Mouse (Mus musculus) right cerebral cortex, postnatal 25 days (tissue): ENCODE results near the gene Taf12.
"Not testable (repeated sequence)": the region's sequence is repeated elsewhere in the genome, so short reads cannot be mapped to it uniquely, and the experiment has no call there.

Experiments used
- DNase-seq: peaks from one replicate; pipeline ENCODE4 v3.0.0; 2022

Taf12 gene

GRCm38 (mm10) chr4:132269740-132270560 is 4.2 kb upstream of the Taf12 start:
- peak; percentile 79 for DNase-seq

DNA sequence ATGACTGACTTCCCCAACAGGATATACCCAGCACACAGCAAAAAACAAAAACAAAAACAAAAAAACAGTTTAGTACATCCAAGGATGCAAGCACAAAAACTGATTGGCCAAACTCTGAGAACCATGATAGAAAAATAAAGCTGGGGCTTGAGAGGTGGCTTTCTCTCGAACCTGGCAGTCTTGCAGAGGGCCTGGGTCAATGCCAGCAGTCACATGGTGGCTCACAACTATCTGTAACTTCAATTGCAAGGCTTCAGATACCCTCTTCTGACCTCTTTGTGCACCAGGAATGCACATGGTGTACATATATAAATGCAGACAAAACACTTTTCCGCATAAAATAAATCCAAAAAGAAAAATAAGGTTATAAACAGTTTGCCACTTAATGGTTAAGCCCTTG is 1.0 kb upstream of the Taf12 start:
- no peak for DNase-seq

DNA sequence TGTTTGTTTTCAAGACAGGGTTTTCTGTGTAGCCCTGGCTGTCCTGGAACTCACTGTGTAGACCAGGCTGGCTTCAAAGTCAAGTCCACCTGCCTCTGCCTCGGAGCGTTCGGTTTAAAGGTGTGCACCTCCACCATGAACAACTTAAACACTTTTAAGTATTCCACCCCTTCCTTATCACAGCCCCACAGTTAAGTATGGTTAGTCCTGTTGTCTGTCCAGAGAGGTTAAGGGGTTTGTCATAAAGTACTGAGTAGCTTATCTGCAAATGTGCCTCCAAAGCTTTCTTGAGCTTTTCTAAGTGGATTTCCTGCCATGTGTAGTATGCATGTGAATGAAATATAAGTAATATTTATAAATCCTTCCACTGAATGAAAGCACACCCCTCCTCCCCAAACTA is 1.8 kb downstream of the Taf12 start:
- no peak for DNase-seq

- not testable (repeated sequence) for DNase-seq
These were observed 14.7 kb downstream of the Taf12 start for GRCm38 (mm10) chr4:132288840-132289239.

DNA sequence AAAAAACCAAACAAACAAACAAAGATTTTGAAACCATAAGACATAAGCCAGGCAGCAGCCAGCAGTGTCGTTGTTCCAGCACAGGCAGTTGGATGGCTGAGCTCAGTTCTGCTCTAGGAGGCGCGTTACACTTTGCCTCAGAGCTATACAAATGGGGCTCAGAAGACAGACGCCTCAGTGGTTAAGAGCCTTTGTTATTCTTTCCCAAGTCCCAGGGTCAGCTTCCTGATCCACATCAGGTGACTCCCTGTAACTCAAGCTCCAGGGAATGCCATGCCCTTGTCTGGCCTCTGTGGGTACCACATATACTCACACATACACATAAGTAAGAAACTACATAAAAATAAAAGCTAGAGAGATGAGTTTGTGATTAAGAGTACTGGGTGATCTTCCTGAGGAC is 16.9 kb downstream of the Taf12 start:
- no peak for DNase-seq

DNA sequence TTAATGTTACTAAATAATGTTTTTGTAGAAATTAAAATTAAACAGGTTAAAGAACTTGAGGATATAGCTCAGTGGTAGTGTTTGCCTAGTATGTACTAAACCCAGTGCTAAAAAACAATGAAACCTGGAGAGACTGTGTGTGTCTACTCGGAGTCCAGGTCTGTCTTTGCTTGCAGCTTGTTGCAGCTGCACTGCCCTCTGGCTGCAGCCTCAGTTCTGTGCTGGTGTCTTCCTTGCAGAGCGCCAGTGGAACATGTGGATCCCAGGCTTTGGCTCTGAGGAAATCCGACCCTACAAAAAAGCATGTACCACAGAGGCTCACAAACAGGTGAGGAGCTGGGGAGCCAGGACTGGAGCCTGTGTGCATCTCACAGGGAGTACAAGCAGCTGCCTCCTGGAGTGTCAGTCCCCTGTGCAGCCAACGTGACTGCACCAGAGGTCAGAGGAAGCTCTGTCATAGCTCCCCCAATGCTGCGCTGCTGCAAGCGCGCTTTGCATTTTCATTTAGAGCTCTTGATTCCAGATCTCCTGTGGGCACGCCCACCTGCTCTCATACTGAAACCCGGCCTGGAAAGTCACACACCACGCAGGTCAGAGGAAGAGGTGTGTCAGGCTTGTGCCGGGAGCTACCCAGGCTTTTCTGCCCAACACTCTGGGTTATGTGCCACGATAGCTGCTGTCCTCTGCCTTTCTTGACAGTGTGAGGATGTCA is 17.6 kb downstream of the Taf12 start:
- no peak for DNase-seq

GRCm38 (mm10) chr4:132292988-132293387 is 18.8 kb downstream of the Taf12 start:
- DNase-seq, result no peak

- DNase-seq, result no peak
These were observed 19.6 kb downstream of the Taf12 start for GRCm38 (mm10) chr4:132293682-132294240.

DNA sequence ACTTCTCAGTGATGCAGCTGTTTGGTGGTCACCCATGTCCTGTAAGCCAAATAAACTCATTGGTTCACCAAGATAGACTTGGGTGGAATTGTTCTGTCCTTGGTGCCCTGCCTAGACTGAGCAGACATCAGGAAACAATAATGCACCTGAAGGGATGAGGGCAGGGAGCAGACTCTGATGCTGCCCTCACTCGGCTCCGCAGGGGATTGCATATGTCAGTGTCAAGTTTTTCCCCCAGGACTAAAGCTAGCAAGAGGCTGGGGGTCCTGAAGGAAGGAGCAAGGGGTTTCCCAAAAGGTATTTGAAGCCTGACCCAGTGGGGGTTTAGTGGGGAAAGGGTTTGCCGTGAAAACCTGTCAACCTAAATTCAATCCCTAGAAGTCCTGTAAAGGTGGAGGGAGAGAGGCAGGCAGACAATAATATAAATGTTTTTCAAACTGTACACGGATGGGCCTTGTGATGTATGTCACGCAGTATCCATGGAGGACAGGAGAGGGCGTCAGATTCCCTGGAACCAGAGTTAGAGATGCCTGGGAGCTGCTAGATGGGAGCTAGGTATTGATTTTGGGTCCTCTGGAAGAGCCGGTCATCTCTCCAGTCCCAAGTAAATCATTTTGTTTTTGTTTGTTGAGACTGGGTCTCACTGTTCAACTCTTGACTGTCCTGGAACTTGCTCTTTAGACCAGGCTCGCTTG is 21.7 kb downstream of the Taf12 start:
- DNase-seq, result no peak

GRCm38 (mm10) chr4:132299849-132300248 is 25.7 kb downstream of the Taf12 start:
- no peak for DNase-seq

- no peak for DNase-seq
These were observed 27.3 kb downstream of the Taf12 start for GRCm38 (mm10) chr4:132301486-132301885.

- DNase-seq, result no peak
These were observed 28.1 kb downstream of the Taf12 start for GRCm38 (mm10) chr4:132301965-132302938.

- DNase-seq, result peak; percentile 54
These were observed 28.8 kb downstream of the Taf12 start, which contains the start of gene Rab42 for GRCm38 (mm10) chr4:132302939-132303479. Rab42 (minus strand) TSS chr4:132303385.

DNA sequence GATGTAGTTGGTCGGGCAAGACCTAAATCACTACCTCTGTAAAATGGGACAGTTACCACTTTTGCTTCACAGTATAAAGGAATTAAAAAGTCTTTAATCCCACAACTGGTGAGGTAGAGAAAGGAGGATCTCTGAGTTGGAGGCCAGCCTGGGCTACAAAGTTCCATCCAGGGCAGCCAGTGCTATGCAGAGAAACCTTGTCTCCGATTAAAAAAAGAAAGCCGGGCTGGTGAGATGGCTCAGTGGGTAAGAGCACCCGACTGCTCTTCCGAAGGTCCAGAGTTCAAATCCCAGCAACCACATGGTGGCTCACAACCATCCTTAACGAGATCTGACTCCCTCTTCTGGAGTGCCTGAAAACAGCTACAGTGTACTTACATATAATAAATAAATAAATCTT is 29.3 kb downstream of the Taf12 start:
- DNase-seq, result not testable (repeated sequence)

- no peak for DNase-seq
These were observed 31.1 kb downstream of the Taf12 start for GRCm38 (mm10) chr4:132305276-132305675.

DNA sequence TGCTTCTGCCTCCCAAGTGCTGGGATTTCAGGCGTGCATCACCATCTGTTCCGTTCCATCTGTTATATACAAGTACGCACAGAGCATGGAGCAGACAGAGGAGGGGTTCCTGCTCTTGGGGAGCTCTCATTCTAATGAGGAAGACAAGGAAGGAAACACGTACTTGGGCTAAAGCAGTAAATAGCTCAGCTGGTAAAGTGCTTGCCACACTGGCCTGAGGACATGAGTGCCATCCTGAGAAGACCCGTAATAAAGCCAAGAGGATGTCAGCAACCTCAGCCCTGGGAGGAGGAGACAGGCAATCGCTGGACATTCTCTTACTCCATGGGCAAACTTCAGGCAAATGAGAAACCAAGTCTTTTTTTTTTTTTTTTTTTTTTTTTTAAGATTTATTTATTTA is 31.8 kb downstream of the Taf12 start:
- no peak for DNase-seq

DNA sequence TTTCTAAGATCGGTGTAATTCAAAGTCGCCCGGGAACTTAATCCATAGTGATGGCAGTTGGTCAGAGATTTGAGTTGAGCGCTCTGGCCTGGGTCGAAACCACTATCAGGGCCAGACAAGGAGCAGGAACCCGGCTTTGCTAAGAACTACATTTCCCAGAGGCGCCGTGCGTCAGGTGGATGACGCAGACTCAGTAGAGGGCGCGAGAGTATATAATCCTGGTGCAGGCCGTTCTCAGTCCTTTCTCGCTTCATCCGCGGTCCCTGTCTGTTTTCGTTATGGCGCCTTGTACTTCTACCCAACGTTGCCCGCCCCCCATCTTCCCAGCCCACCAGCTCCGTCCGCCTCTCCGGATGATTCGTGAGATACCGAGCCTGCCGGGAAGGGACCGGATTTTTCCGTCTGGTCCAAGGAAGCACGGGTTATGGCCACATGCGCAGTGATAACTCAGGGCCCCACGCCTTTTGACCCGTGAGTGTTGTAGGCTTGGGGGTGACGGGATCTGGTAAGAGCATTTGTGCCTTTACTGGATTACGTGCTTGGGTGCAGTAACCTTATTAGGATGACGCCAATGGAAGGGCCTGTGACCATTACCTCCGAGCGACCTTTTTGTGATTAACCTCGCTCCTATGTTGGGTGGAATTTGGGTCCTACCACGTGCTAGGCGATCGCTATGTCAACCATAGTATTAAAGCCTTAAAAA is 34.4 kb downstream of the Taf12 start:
- DNase-seq, result peak; percentile 90

DNA sequence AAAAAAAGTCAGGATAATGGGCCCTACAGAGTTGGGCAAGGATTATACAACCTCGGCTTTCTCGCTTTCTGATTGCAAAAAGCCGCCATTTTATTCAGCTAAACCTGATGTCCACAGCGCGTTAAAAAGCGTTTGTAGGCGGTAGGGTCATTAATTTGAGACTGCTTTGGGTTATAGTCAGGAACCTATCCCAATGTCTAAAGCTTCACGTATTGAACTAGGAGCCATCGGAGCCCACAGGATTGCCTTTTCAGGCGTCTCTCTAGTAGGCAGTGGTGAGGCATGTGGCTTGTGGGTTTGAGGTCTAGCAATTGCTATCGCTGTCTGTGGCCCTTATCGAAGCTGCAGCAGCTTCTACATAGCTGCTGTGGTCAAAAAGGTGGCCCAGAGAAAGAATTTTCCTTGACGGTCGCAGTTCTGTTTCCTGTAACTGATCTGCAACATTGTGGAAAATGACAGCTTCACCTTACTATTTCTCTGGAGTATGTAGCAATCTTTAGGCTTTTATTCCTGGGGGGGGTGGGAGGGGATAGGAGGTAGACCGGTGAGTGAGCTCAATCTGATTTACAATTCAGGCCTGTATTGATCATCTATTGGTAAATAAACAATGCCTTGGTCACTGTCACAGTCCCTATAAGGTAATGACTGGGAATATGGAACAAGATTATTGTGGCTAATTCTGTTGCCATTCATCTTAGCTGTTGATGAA is 35.1 kb downstream of the Taf12 start:
- peak; percentile 31 for DNase-seq

- DNase-seq, result no peak
These were observed 35.8 kb downstream of the Taf12 start for GRCm38 (mm10) chr4:132309849-132310472.

DNA sequence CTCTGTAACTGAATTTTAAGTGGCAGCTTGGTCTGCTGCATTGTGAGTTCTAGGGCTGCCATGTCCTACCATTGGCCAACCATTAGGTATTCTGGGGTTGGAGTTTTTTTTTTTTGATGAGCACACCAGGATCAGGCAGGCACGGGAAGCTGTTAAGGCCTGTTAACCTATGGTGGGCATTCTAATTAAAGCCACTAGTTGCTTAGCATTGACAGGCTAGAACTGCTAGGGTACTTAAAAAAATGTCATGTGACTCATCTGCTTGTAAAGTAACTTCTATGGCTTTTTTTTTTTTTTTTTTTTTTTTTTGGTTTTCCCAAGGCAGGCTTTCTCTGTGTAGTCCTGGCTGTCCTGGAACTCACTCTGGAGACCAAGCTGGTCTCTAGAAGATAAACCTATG is 37.0 kb downstream of the Taf12 start:
- no peak for DNase-seq
